Mouse (Mus musculus): ENCODE results near the gene Rpl39.
A peak's percentile ranks its signal among the peaks of the same experiment; 100 is the strongest.
"Not testable (repeated sequence)": the region's sequence is repeated elsewhere in the genome, so short reads cannot be mapped to it uniquely, and the experiment has no call there.

The Rpl39 gene

DNA sequence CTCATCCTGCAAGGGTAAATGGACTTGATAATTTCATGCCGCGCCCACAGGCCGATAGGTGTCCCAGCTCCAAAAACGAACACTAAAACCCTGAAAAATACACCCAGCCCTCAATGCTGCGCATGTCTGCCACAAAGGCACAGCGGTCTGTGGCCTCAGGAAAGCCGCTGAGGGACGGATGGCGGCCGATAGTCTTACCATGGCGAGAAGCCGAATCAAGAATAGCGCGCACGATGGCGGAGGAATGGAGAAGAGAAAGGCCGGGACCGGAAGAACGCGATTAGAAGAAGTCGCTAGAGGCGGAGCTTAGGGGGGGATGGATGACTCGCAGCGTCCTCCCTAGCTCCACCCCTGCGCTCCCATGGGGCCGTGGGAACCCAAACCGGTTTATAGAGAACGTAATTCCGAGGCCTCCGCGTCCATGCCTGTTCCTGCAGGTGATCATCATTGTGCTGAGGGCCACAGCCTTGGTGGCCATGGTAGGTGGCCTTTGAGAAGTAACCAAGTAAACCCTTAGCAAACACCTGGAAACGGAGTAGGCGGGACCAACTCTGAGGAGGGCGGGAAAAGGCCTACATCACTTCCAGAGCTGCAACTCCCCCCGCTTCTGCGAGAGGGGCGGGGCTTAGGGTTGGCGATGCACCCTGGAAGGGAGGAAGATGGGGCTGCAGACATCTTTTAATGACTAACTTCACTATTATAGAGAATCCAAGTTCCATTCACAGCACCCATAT is at the start of gene Rpl39:
Gene Rpl39, minus strand, starts transcription at position 476 of the 734 bp plus-strand sequence.
- peak; percentile 88 to 90 for DNase-seq (ENCODE audit: low spot score in 2 of 2)

DNA sequence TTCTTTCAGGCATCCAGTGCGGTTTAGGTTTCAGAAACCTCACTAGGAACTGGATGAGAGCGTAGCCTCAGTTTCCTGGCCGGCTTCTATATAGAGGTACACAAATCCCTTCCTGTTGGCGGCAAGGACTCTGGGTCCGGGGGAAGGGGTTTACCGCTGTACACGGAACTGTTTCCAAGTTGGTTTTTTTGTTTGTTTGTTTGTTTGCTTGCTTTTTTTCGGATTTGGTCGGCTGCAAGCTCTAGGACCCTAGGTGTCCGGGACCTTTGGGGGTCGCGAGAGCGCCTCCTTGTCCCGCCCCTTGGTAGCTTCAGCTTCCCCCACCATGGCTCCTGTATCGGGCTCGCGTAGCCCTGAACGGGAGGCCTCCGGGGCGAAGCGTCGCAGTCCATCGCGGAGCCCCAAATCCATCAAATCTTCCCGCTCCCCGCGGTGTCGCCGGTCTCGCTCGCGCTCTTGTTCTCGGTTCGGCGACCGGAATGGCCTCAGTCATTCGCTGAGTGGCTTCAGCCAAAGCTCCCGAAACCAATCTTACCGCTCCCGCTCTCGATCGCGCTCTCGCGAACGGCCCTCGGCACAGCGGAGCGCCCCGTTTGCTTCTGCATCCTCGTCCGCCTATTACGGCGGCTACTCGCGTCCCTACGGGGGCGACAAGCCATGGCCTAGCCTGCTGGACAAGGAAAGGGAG is 41.6 kb upstream of the Rpl39 start, which contains the start of gene Nkap:
Gene Nkap, plus strand, starts transcription at position 125 of the 688 bp plus-strand sequence.
- DNase-seq (ENCODE audit: low spot score in 2 of 2) = peak; percentile 61 to 72

DNA sequence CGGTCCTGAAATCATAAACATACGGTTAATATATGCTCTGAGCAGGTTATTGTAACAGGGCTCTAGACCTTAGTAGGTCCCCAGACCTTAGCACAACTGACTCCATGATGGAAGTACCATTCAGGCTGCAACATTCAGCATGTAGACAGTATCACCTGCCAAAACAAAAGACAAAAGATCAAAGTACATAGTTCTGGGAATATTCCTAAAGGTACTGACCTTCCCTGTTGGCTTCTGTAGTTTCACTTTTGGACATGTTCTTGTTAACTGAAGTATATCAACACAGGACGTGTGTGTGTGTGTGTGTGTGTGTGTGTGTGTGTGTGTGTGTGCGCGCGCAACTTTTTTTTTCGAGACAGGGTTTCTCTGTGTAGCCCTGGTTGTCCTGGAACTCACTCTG is 40.3 kb upstream of the Rpl39 start:
- no peak for DNase-seq (ENCODE audit: low spot score in 2 of 2)

DNA sequence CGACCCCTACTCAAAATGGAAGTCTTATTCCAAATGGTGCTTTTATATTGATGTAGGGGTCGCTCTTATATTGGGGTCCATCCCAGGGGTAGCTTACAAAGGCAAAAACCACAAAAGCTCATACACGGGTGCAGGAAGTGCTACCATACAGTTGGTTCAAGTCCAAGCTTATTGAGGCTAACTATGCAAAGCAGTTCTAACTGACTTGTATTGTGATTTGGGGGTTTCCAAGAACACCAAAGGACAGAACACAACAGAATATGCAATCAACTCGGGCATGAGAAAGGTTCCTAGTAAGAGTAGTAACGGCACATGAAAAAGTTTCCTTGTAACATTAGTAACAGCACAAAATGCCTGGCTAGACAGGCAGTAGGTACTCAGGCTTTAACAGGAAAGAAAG is 35.0 kb upstream of the Rpl39 start:
- DNase-seq (ENCODE audit: low spot score in 2 of 2) = no peak

DNA sequence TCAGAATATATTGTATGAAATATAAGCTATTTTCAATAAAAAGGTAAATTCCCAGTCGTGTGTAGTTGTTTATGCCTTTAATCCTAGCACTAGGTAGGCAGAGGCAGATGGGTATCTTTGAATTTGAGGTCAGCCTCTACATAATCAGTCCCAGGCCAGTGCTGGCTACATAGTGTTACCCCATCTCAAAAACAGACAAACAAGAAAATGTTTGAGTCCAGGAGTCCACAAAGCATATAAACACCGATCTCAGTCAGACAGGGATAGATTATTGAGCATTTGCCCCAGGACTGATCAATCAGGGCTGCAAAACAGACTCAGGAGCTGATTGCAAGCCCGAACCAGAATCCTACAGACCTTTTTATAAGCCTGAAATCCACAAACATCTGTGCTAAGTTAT is 34.4 kb upstream of the Rpl39 start:
- no peak for DNase-seq (ENCODE audit: low spot score in 2 of 2)

DNA sequence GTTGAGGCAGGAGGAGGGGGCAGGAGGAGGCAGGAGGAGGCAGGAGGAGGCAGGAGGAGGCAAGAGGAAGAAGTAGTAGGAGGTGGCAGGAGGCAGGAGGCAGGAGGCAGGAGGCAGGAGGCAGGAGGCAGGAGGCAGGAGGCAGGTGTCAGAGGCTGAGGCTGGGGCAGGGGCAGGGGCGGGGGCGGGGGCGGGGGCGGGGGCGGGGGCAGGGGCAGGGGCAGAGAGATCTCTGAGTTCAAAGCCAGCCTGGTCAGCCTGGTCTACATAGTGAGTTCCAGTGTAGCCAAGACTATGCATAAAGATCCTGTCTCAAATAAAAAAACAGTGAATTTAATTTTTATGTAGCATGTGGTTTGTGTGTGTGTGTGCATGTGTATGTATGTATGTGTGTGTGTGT is 31.9 kb upstream of the Rpl39 start:
- DNase-seq (ENCODE audit: low spot score in 2 of 2) = no peak

DNA sequence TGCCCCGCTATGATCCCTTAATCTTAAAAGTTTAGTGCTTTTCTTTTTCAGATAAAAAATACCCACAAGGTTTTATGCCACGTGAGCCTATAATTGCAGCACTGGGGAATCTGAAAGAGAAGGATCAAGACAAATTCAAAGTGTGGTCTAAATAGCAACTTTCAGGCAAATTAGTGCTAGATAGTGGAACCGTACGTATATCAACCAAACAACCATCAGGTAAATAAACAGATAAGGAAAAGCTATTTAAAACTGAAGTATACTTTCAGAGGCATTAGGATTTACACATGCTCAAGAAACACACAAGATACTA is 25.6 kb upstream of the Rpl39 start:
- DNase-seq (ENCODE audit: low spot score in 2 of 2) = no peak

DNA sequence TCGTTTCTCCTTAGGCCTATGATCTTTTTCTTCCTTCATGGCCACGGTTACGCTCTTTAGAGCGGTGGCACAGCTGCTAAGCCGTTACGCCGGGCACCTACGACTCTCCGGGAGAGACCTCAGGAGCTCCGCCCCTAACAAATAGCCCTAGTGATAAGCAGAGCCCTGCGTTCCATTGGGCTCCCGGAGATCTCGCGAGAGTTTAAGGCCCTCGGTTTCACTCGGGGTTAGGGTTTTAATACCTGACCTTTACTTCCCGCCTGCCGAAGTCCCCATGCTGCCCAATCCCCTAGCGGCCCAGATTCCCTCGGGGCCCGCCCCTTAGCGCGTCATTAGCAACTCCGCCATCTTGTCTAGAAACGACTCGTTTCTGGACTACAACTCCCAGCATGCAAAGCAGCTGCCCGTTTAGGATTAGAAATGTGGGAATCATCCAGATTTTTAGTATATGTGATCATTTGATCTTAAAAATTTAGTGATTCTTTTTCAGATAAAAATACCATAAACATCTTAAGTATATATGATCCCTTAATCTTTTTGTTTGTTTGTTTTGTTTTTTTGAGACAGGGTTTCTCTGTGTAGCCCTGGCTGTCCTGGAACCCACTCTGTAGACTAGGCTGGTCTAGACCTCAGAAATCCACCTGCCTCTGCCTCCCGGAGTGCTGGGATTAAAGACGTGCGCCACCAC is 25.1 kb upstream of the Rpl39 start, which contains the start of gene Upf3b:
Gene Upf3b, minus strand, starts transcription at position 130 of the 688 bp plus-strand sequence.
- peak; percentile 91 to 93 for DNase-seq (ENCODE audit: low spot score in 2 of 2)

DNA sequence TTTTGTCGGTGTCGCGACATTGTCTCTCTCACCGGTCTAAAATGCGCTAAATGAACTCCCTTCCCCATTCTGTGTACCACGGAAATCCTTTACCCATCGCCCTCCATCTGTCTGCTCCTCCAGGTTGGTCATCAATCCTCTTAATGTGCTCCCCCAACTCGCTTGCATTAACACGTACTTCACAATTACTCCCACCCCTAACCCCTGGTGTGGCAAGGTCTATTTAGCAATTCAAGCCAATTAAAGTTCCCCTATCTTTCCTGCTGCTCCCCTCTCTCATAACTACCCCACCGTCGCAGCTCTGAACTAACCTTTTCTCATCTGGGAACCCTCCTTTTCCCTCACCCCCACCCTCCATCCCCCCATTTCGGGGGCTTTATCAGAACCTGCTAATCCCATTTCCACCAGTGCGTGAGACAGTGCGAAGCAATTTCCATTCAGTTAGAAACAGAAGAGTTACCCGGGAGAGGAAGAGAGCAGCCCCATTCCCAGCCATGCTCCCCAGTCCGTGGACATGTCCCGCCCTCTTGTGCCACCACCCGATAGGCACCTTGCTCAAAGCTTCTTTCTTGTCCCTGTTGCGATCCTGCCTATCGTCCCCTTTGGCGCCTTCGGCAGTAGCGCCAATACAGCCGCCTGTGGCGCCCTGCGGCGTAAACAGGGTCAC is 24.5 kb upstream of the Rpl39 start:
- DNase-seq (ENCODE audit: low spot score in 2 of 2) = no peak

DNA sequence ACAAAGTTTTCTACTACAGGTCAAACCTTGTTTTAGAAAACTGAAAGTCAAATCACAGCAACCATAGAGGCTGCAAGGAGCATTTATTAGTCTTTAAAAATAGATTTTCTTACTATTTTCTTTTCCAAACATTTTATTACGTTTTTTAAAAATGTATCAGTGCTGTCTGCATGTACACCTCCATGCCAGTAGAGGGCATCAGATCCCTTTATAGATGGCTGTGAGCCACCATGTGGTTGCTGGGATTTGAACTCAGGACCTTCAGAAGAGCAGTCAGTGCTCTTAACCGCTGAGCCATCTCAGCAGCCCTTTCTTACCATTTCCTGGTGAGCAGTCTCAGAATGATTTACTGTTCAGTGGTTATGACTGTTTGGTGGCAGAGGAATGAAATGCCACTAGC is 18.6 kb upstream of the Rpl39 start:
- DNase-seq (ENCODE audit: low spot score in 2 of 2) = no peak

DNA sequence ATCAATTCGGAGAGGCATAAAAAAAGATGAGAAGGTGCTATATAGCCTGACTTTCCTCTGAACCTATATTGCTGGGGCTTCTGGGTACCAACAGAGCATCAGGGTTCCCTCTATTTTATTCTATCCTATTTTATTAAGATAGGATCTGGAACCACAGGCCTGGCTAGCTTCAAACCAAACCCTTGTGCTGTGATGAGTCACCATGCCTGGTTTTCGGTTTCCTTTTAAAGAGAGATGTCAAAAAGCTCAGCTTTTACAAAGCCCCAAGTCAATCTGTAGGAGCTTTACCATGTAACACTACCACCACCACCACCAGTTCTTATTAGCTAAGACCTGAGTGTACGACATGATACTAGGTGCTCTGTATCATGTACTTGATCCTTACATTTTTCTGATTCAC is 13.5 kb upstream of the Rpl39 start:
- DNase-seq (ENCODE audit: low spot score in 2 of 2) = no peak

DNA sequence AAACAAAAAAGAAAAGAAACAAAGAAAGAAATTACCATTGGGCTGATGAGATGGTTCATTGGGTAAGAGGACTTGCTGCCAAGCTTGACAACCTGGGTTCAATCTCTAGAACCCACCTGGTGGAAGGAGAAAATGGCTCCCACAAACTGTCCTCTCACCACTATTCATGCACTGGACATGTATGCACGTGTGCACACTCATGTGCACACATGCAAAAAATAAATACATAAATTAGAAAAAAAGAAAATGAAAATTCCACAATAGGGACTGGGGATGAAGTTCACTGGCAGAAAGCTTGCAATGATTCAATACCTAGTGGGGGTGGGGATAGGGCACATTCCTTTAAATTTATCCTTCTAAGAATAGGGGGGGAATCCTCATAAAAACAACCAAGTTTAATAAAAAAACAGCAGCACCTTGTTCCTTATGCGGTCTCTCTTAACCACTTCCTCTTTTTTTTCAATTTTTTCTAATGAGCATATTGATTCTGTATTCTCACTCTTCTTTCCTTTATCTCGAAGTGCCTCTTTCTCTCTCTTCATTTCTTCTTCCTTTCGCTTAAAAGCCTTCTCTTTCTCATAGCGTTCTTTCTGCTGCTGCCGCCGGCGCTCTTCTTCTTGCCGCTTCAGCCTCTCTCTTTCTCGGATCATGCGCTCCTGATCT is 10.0 kb upstream of the Rpl39 start:
- DNase-seq (ENCODE audit: low spot score in 2 of 2) = no peak

DNA sequence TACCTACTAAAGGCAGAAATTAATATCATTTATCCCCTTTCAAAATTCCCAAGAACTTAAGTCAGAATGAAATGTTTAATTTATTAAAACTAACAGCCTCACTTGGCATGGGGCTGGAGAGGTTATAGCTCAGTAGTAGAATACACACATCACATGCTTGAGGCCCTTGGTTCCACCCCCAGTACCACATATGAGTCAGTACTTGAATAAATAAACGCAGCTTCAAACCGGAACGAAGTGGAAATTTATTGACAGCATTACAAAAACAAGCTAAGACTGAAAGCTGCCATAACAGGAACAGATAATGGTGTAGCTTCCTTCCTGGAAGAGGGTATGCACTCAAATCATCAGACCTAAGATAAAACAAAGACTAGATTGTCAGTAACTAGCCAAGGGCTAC is 6.3 kb upstream of the Rpl39 start:
- DNase-seq (ENCODE audit: low spot score in 2 of 2) = no peak

DNA sequence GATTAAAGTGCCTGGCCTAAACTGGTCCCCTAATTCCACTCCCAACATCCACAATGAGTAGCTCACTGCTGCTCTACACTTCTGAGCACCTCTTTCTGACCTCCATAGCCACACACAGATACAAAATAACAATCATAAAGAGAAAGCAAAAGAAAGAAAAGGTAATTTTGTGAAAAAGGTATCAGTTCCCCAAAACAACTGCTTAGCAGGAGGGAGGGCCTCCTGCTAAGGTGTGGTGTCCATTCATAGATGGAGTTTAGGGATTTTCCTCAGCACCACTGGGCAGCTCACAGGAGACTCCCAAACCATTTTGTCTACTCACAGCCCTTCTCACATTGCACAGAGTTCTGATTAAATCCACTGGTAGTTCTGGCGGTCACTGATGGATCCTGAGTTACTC is 3.6 kb upstream of the Rpl39 start:
- no peak for DNase-seq (ENCODE audit: low spot score in 2 of 2)

DNA sequence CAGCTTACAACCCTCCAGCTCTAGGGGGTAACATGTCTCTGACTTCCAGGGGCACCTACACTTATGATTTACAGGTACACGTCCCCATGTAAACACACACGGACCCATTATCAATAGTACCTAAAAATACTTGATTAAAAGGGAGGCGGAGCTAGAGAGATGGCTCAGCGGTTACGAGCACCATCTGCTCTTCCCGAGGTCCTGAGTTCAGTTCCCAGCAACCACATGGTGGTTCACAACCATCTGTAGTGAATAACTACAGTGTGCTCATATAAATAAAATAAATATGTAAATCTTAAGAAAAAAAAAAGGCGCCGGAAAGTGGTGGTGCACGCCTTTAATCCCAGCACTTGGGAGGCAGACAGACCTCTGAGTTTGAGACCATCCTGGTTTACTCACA is 463 bp upstream of the Rpl39 start:
- DNase-seq (ENCODE audit: low spot score in 2 of 2) = no peak

DNA sequence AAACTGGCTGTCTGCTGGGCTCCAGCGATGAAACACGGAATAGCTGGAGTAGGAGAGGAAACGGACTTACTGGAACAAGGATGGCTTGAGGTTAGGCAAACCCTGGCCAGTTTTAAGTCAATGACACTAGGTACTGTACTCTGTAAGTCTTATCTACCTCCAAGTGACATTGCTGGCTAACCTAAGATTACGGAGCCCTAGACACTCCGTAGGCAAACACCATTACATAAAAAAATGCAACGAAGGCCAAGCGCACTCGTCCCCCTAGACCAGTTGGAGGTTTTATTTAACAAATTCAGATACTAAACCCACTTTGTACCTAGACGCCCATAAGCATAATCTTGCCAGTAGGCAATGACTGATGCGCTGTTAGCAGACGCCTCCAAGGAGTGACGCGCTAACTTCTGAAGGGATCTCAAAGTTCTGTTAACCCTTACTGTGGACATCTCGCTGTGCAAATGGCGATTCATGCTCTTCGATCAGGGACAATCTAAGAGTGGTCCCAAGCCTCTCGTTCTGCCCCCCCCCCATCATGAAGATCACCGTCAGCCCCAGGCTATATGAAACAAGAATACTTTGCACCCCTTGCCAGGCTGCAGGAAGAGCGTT is 780 bp downstream of the Rpl39 start:
- peak; percentile 8 to 17 for DNase-seq (ENCODE audit: low spot score in 2 of 2)

DNA sequence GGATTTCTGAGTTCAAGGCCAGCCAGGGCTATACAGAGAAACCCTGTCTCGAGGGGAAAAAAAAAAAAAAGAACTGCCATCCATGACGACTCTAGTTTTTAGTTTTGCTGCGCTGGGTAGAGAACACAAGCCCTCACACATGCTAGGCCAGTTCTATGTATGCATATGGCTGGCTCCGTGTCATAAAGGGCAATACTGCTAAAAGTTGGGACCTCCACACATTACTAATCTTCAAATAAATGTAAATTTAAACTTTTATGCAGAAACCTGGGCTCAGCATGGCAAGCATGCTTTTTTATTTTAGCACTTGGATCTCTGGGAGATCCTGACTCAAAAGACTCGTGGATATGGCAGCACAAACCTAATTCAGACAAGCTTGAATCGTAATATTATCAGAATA is 4.0 kb downstream of the Rpl39 start:
- no peak for DNase-seq (ENCODE audit: low spot score in 2 of 2)

DNA sequence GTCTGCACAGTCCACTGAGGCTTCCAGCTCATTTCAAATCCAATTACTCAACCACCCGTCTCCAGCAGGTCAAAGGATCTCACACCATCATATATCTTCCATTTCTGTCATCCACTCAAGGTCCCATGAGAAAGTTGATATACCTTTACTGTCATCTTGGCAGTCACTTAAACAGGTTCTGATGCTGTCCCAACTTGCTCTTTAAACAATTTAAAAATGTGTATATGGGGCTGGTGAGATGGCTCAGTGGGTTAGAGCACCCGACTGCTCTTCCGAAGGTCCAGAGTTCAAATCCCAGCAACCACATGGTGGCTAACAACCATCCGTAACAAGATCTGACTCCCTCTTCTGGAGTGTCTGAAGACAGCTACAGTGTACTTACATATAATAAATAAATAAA is 4.9 kb downstream of the Rpl39 start:
- DNase-seq (ENCODE audit: low spot score in 2 of 2) = not testable (repeated sequence)

DNA sequence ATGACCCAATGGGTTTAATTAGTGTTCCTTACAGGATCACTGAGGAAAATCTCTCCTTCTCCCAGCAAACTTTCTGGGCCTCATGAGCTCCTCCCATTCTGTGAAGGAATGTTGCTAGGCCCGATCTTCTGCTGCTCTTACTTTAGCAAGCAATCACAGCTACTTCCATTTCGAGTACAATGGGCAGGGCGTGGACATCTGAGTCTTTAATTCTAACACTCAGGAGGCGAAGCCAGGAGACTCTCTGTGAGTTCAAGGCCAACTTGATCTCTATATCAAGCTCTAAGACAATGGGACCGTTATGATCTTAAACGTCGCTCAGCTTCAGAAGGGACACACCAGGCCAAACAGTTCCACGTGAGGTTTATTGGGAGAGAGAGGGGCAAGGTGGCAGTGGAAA is 8.6 kb downstream of the Rpl39 start:
- no peak for DNase-seq (ENCODE audit: low spot score in 2 of 2)

DNA sequence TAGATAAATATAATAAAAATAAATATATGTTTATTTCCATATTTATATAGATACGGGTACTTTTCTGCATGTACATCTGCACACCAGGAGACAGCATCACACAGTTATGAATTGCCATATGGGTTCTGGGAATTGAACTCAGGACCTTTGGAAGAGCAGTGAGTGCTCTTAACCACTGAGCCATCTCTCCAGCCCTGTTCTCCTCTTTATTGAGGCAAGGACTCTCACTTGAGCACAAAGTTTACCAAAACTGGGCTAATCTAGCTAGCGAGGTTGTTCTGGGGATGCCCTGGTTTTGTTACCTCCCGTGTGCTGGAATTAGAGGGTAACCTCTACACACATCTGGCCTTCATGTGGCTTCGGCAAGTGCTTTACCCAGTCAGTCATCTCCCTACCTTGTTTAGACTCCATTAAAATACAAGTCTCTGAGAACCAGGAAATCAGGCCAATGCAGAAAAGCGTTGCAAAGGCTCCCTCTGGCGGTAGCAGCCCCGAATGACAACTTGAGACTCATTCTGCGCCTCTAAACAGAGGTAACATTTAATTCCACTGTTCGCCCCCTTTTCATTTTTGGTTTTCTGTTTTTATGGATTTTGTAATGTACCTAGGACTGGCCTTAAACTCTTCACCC is 10.8 kb downstream of the Rpl39 start:
- DNase-seq (ENCODE audit: low spot score in 2 of 2) = peak; percentile 55 to 61

DNA sequence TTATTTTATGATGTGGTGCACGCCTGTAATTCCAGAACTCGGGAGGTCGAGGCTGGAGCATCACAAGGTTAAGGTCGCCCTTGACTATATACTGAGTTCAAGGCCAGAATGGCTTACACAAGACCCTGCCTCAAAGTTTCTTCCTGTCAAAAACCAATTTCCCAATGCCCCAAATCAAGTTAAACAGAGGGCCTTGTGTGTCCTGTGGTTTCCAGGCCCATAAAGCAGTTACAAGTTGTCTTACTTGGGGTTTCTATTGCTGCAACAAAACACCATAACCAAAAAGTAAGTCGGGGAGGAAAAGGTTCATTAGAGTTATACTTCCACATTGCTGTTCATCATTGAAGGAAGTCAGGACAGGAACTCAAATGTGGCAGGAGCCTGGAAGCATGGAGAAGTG is 16.4 kb downstream of the Rpl39 start:
- DNase-seq (ENCODE audit: low spot score in 2 of 2) = no peak

All from natural killer cell, adult 2 months (primary cell).